Mouse (Mus musculus) ovary, postnatal 14 days (tissue): ENCODE results near the gene Rcl1.

Experiments
- DNase-seq: peaks from one replicate; pipeline ENCODE4 v3.0.0; 2022; ENCODE audit warnings: low spot score

Rcl1 gene

GRCm38 (mm10) chr19:29151443-29151842, 50.3 kb downstream of the Rcl1 start:
- DNase-seq: no peak

- no peak for DNase-seq
Observed at GRCm38 (mm10) chr19:29155552-29155951, 54.4 kb downstream of the Rcl1 start.

- no peak for DNase-seq
Observed at GRCm38 (mm10) chr19:29156417-29156816, 55.2 kb downstream of the Rcl1 start.

- no peak for DNase-seq
Observed at GRCm38 (mm10) chr19:29157678-29158466, 56.7 kb downstream of the Rcl1 start.

GRCm38 (mm10) chr19:29158486-29158885, 57.3 kb downstream of the Rcl1 start:
- DNase-seq: no peak

GRCm38 (mm10) chr19:29163817-29164527, 62.8 kb downstream of the Rcl1 start:
- no peak for DNase-seq

- no peak for DNase-seq
Observed at GRCm38 (mm10) chr19:29164528-29165166, 63.5 kb downstream of the Rcl1 start.

- DNase-seq: no peak
Observed at GRCm38 (mm10) chr19:29167938-29168337, 66.8 kb downstream of the Rcl1 start.

GRCm38 (mm10) chr19:29180336-29180735, 79.2 kb downstream of the Rcl1 start:
- DNase-seq: no peak

- no peak for DNase-seq
Observed at GRCm38 (mm10) chr19:29182166-29182565, 81.0 kb downstream of the Rcl1 start.

- DNase-seq: no peak
Observed at GRCm38 (mm10) chr19:29185122-29185521, 83.9 kb downstream of the Rcl1 start.

GRCm38 (mm10) chr19:29185552-29186232, 84.5 kb downstream of the Rcl1 start:
- DNase-seq: no peak

GRCm38 (mm10) chr19:29188879-29189278, 87.7 kb downstream of the Rcl1 start:
- no peak for DNase-seq
